Mouse (Mus musculus): ENCODE measurements around the gene Scnm1.

DNA sequence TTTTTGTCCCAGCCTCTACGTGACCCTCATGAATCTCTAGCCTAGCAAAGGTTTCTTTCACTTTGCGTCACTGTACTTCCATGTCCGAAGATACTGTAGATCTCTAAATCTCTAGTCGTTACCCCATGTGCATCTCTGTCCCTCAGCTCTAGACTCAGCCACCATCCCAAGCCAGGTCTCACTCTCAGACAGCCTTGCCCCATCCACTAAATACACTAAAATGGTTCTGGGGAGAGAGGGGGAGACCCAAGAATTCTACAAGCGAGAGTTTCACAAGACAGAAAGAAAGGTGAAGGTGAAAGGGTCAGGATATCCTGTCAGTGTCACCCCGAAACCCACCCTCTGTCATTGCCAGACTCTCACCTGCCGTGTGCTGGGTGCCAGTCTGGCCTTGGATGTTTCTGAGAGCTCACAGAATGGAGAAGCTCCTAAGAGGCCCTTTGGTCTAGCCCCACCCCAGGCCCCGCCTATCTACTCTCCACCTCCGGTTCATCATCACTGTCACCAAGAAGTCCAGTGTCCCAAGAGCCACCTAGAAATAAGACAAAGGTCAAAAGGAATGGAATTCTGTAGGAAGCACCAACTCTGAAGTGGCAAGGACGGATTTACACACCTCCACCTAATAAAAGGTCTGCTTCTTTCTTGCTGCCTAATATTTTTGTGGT is 8.3 kb upstream of the Scnm1 start, which contains the start of gene Tnfaip8l2:
- TF ChIP-seq CTCF (IDR thresholded peaks at IDR 0.05; ENCODE audit: low read depth) (no peak), EP300 (IDR thresholded peaks at IDR 0.05; ENCODE audit: low read depth) (no peak)
